ENCODE assay signal across 7 mouse cellular contexts in genomic region chr4:28298911-28299353, GRCm38 (mm10).
DNase-seq lines count a peak whose midpoint lies in the region; ATAC-seq lines count a peak whose summit lies in the region.

No protein-coding gene starts in this region.

- no peak overlapping the region for H3K9ac ChIP-seq in midbrain, embryonic 13.5 days (replicated peaks)
- H3K9ac ChIP-seq in midbrain, embryonic 15.5 days: no peak overlapping the region

- H3K4me1 ChIP-seq in midbrain, embryonic 13.5 days (replicated peaks): peaks cover 12% of the 10 kb centered on the region
- H3K4me1 ChIP-seq in midbrain, embryonic 15.5 days: no peaks in the 10 kb centered on the region
- H3K4me1 ChIP-seq in forebrain, embryonic 10.5 days: peaks cover 37% of the 10 kb centered on the region

- WGBS in midbrain, embryonic 13.5 days: 51% methylated on average over 7 of the region's 7 CpGs
- 62% methylated on average over 7 of the region's 7 CpGs for WGBS in midbrain, embryonic 15.5 days
- 59% methylated on average over 7 of the region's 7 CpGs for WGBS in forebrain, embryonic 10.5 days

- no peaks in the 10 kb centered on the region for H3K36me3 ChIP-seq in midbrain, embryonic 13.5 days
- H3K36me3 ChIP-seq in midbrain, embryonic 15.5 days (replicated peaks): no peaks in the 10 kb centered on the region
- H3K36me3 ChIP-seq in forebrain, embryonic 10.5 days (replicated peaks): no peaks in the 10 kb centered on the region

- 0 out of 2 replicates have a peak, but pooled peaks have one; percentile 32 for ATAC-seq in midbrain, embryonic 13.5 days
- ATAC-seq in midbrain, embryonic 15.5 days (replicated peaks): no peak; the same call in 1 of the 2 replicates
- ATAC-seq in megakaryocyte, adult 5-6 weeks (ENCODE audit: poor library complexity, severe bottlenecking): no peak

- H3K27me3 ChIP-seq in midbrain, embryonic 13.5 days: 0 out of 2 replicates have a peak, but pooled peaks cover 2% of the 10 kb centered on the region
- no peaks in the 10 kb centered on the region for H3K27me3 ChIP-seq in midbrain, embryonic 15.5 days (replicated peaks)
- no peaks in the 10 kb centered on the region for H3K27me3 ChIP-seq in forebrain, embryonic 10.5 days (ENCODE audit: poor library complexity, severe bottlenecking)

- H3K9me3 ChIP-seq in midbrain, embryonic 13.5 days: no peaks in the 10 kb centered on the region
- H3K9me3 ChIP-seq in midbrain, embryonic 15.5 days: no peaks in the 10 kb centered on the region
- H3K9me3 ChIP-seq in forebrain, embryonic 10.5 days: no peaks in the 10 kb centered on the region

- DNase-seq in forebrain, embryonic 10.5 days (ENCODE audit: extremely low spot score, low spot score): peak; percentile 40
- DNase-seq in layer of hippocampus, adult 11-12 months (ENCODE audit: low spot score): peak; percentile 85
- peak; percentile 86 to 89 for DNase-seq in right cerebral cortex, adult 2 months (ENCODE audit: low spot score in 2 of 2)
- DNase-seq in gastrocnemius, adult 18-20 months (ENCODE audit: low spot score): no peak

- H3K4me2 ChIP-seq in midbrain, embryonic 13.5 days (replicated peaks): no peak overlapping the region
- no peak overlapping the region for H3K4me2 ChIP-seq in midbrain, embryonic 15.5 days

- H3K27ac ChIP-seq in midbrain, embryonic 13.5 days: no peak overlapping the region
- H3K27ac ChIP-seq in midbrain, embryonic 15.5 days: no peak overlapping the region
- H3K27ac ChIP-seq in forebrain, embryonic 10.5 days: peak overlapping the region; percentile 56; the same call in 1 of the 2 replicates

- no peak overlapping the region for H3K4me3 ChIP-seq in midbrain, embryonic 13.5 days (replicated peaks)
- H3K4me3 ChIP-seq in midbrain, embryonic 15.5 days: no peak overlapping the region
- H3K4me3 ChIP-seq in forebrain, embryonic 10.5 days: no peak overlapping the region
